Mouse (Mus musculus) CH12.LX (cell line): ENCODE measurements around the gene Cntn1. TPM values are rescaled to one million over a fixed set of nuclear protein-coding genes. Genes with fewer than 3 reads are reported as not detected.
"Not testable (repeated sequence)": the region's sequence is repeated elsewhere in the genome, so short reads cannot be mapped to it uniquely, and the experiment has no call there.

Experiments used
- DNase-seq: peaks from one replicate; pipeline ENCODE4 v3.0.0-alpha.2; 2013; ENCODE audit errors: extremely low read depth
- H3K27ac ChIP-seq: 2 replicates; pipeline ENCODE4 v1.5.1; 2012; ENCODE audit warnings: low read depth, mild to moderate bottlenecking, control low read depth, moderate library complexity; ENCODE audit not compliant: insufficient read depth
- H3K27me3 ChIP-seq: replicated peaks from 2 replicates; pipeline ENCODE3; 2012; ENCODE audit warnings: inconsistent platforms
- H3K36me3 ChIP-seq, 2 experiments: replicated peaks in 1 of 2; 2 replicates each; pipeline versions ENCODE3 to v1.6.1; 2012; ENCODE audit warnings: inconsistent platforms in 1 of 2, low read length in 1 of 2, mild to moderate bottlenecking in 1 of 2, mixed read lengths in 1 of 2, moderate library complexity in 1 of 2; ENCODE audit not compliant: control insufficient read depth in 1 of 2, insufficient read depth in 1 of 2
- H3K4me1 ChIP-seq, 2 experiments: 2 replicates each; pipeline ENCODE4 v1.6.1; 2012; ENCODE audit warnings: inconsistent platforms in 1 of 2, moderate library complexity in 1 of 2; ENCODE audit not compliant: insufficient read depth in 2 of 2, control insufficient read depth in 1 of 2
- H3K4me2 ChIP-seq: 2 replicates; pipeline ENCODE4 v1.6.1; 2012; ENCODE audit warnings: low read depth, mild to moderate bottlenecking, control low read depth; ENCODE audit not compliant: poor library complexity, insufficient read depth, severe bottlenecking
- H3K4me3 ChIP-seq, 3 experiments: fragments of 150-350 bp in 1 of 3; sonication (generic) in 1 of 3; replicated peaks in 1 of 3; 2 replicates each; pipeline versions ENCODE3 to v1.5.1; 2011 to 2012; ENCODE audit warnings: low read depth in 2 of 3, low read length in 2 of 3, mild to moderate bottlenecking in 2 of 3, moderate library complexity in 2 of 3, control low read depth in 1 of 3, improper control_type of control experiment in 1 of 3, inconsistent platforms in 1 of 3, mixed read lengths in 1 of 3; ENCODE audit not compliant: poor library complexity in 1 of 3
- H3K79me2 ChIP-seq: replicated peaks from 2 replicates; pipeline ENCODE4 v1.6.1; 2012; ENCODE audit warnings: mild to moderate bottlenecking, moderate library complexity; ENCODE audit not compliant: control insufficient read depth, poor library complexity, insufficient read depth, severe bottlenecking; ENCODE audit errors: extremely low read depth
- H3K9ac ChIP-seq: 2 replicates; pipeline ENCODE4 v1.6.1; 2012; ENCODE audit warnings: low read depth, mild to moderate bottlenecking, control low read depth, moderate library complexity; ENCODE audit not compliant: insufficient read depth
- H3K9me3 ChIP-seq: replicated peaks from 2 replicates; pipeline ENCODE3; 2012; ENCODE audit warnings: low read length, inconsistent platforms, mixed read lengths
- BHLHE40 ChIP-seq: IDR thresholded peaks from 2 replicates; pipeline ENCODE4 v1.6.1; 2011; ENCODE audit warnings: mild to moderate bottlenecking, low read depth, low read length, improper control_type of control experiment
- CTCF ChIP-seq, 2 experiments: IDR thresholded peaks in 1 of 2; conservative IDR thresholded peaks in 1 of 2; 2 replicates each; pipeline ENCODE4 v1.5.1; 2011 to 2012; ENCODE audit warnings: low read depth in 2 of 2, low read length in 2 of 2, improper control_type of control experiment in 1 of 2, inconsistent platforms in 1 of 2, mild to moderate bottlenecking in 1 of 2, moderate library complexity in 1 of 2
- E2F4 ChIP-seq: IDR thresholded peaks from 2 replicates; pipeline ENCODE4 v1.6.1; 2011; ENCODE audit warnings: low read depth, low read length, improper control_type of control experiment; ENCODE audit not compliant: insufficient replicate concordance
- ELF1 ChIP-seq: IDR thresholded peaks from 2 replicates; pipeline ENCODE4 v1.6.1; 2014; ENCODE audit warnings: low read depth, mild to moderate bottlenecking, inconsistent platforms, low read length, improper control_type of control experiment
- EP300 ChIP-seq: IDR thresholded peaks from 2 replicates; pipeline ENCODE4 v1.6.1; 2011; ENCODE audit warnings: low read length, improper control_type of control experiment
- ETS1 ChIP-seq: conservative IDR thresholded peaks from 2 replicates; pipeline ENCODE4 v1.6.1; 2012; ENCODE audit warnings: low read depth, mild to moderate bottlenecking, inconsistent platforms, low read length, improper control_type of control experiment, moderate library complexity
- GABPA ChIP-seq: IDR thresholded peaks from 2 replicates; pipeline ENCODE4 v1.6.1; 2012; ENCODE audit warnings: low read depth, low read length, improper control_type of control experiment, inconsistent platforms; ENCODE audit not compliant: insufficient replicate concordance
- HCFC1 ChIP-seq: IDR thresholded peaks from 2 replicates; pipeline ENCODE4 v1.6.1; 2012; ENCODE audit warnings: low read depth, mild to moderate bottlenecking, inconsistent platforms, low read length, improper control_type of control experiment
- IRF4 ChIP-seq: IDR thresholded peaks from 2 replicates; pipeline ENCODE4 v1.6.1; 2014; ENCODE audit warnings: low read depth, mild to moderate bottlenecking, inconsistent platforms, low read length, improper control_type of control experiment
- JUN ChIP-seq: IDR thresholded peaks from 2 replicates; pipeline ENCODE4 v1.6.1; 2011; ENCODE audit warnings: low read depth, mild to moderate bottlenecking, low read length, improper control_type of control experiment, moderate library complexity; ENCODE audit not compliant: insufficient read depth
- JUND ChIP-seq: conservative IDR thresholded peaks from 2 replicates; pipeline ENCODE4 v1.6.1; 2011; ENCODE audit warnings: low read depth, low read length, improper control_type of control experiment
- MAX ChIP-seq: IDR thresholded peaks from 2 replicates; pipeline ENCODE4 v1.6.1; 2011; ENCODE audit warnings: low read length, improper control_type of control experiment
- MAZ ChIP-seq: IDR thresholded peaks from 2 replicates; pipeline ENCODE4 v1.6.1; 2012; ENCODE audit warnings: low read depth, mild to moderate bottlenecking, inconsistent platforms, low read length, improper control_type of control experiment, moderate library complexity
- MXI1 ChIP-seq: IDR thresholded peaks from 2 replicates; pipeline ENCODE4 v1.6.1; 2011; ENCODE audit warnings: mild to moderate bottlenecking, low read depth, low read length, improper control_type of control experiment
- MYC ChIP-seq: IDR thresholded peaks from 2 replicates; pipeline ENCODE4 v1.6.1; 2011; ENCODE audit warnings: low read depth, mild to moderate bottlenecking, improper control_type of control experiment, low read length
- PAX5 ChIP-seq: IDR thresholded peaks from 2 replicates; pipeline ENCODE4 v1.6.1; 2012; ENCODE audit warnings: low read length, inconsistent platforms, mixed read lengths
- TBP ChIP-seq: conservative IDR thresholded peaks from 2 replicates; pipeline ENCODE4 v1.6.1; 2011; ENCODE audit warnings: low read depth, low read length, improper control_type of control experiment
- UBTF ChIP-seq: IDR thresholded peaks from 2 replicates; pipeline ENCODE4 v1.6.1; 2012; ENCODE audit warnings: low read depth, mild to moderate bottlenecking, inconsistent platforms, low read length, improper control_type of control experiment, moderate library complexity
- USF1 ChIP-seq: IDR thresholded peaks from 2 replicates; pipeline ENCODE4 v1.6.1; 2014; ENCODE audit warnings: low read depth, mild to moderate bottlenecking, inconsistent platforms, low read length, improper control_type of control experiment
- USF2 ChIP-seq: conservative IDR thresholded peaks from 2 replicates; pipeline ENCODE4 v1.6.1; 2011; ENCODE audit warnings: low read depth, low read length, improper control_type of control experiment
- ZNF384 ChIP-seq: IDR thresholded peaks from 2 replicates; pipeline ENCODE4 v1.6.1; 2012; ENCODE audit warnings: low read depth, low read length, improper control_type of control experiment, inconsistent platforms
- dilution Hi-C: fragments of 300-500 bp; cut with MboI; formaldehyde crosslinking; loops from 2 replicates; pipeline ENCODE4 v1.14.3; 2020; ENCODE audit warnings: low sequenced_read_pairs; ENCODE audit not compliant: extremely low pct_unique_long_range_greater_than_20kb, extremely low pct_ligation_motif_present
- in situ Hi-C: fragments of 300-500 bp; cut with MboI; formaldehyde crosslinking; loops from 3 replicates; pipeline ENCODE4 v1.14.3; 2019; ENCODE audit warnings: low sequenced_read_pairs, low pct_ligation_motif_present, low pct_unique_long_range_greater_than_20kb, mixed read lengths
- polyA plus RNA-seq: library from polyadenylated mRNA; unstranded; fragments of >175 nt; gene quantifications from 2 replicates; pipeline ENCODE4 v1.2.1, GENCODE M21; 2012; ENCODE audit warnings: low read depth; ENCODE audit not compliant: insufficient read length
- total RNA-seq, 2 experiments: library from RNA; depleted of rRNA; stranded (reverse); fragments of 300-350 nt in 1 of 2; fragments of >200 nt in 1 of 2; gene quantifications; 2 replicates each; pipeline ENCODE4 v1.2.3; 2012 to 2014

Cntn1 gene
- total and polyA plus RNA-seq, 3 experiments: 0.04 TPM; not detected in 2

DNA sequence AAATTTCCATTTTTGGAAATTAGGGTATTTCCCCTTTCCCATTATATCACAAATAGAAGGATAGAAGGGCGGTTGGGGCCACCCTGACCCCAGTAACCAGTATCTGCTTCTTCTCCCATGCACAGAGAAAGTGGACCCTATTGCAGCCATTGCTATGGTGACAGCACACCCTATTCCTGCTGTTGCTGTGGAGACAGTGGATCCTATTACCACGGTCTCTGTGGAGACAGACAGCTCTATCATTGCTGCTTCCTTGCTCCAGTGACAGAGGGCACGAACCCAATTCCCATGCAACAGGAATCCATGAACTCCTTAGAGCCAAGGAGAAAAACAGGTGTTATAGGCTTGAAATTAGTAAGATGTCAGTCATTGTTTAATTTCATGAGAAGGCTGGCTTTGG, 296.9 kb downstream of the Cntn1 start:
- in situ Hi-C loops: no loop called here
- dilution Hi-C loops: no loop called here
- TF ChIP-seq IRF4 (no peak), EP300 (no peak), MAZ (no peak), UBTF (no peak), CTCF (conservative IDR thresholded peaks at IDR 0.05 in 1 of 2, IDR thresholded peaks at IDR 0.05 in 1 of 2; ENCODE audit: low read depth in 2 of 2, low read length in 2 of 2) (no peak), USF2 (no peak), USF1 (no peak), PAX5 (no peak), JUN (no peak), HCFC1 (no peak), MYC (no peak), E2F4 (no peak), MXI1 (no peak)
- Histone ChIP-seq H3K27me3 (no peaks in the 10 kb centered on the region), H3K4me2 (no peak overlapping the region), H3K9ac (no peak overlapping the region), H3K79me2 (no peaks in the 10 kb centered on the region), H3K36me3 (no peaks in the 10 kb centered on the region), H3K27ac (no peak overlapping the region), H3K4me3 (no peak overlapping the region), H3K4me1 (no peaks in the 10 kb centered on the region), H3K9me3 (peaks cover 63% of the 10 kb centered on the region)
- DNase-seq: no peak

DNA sequence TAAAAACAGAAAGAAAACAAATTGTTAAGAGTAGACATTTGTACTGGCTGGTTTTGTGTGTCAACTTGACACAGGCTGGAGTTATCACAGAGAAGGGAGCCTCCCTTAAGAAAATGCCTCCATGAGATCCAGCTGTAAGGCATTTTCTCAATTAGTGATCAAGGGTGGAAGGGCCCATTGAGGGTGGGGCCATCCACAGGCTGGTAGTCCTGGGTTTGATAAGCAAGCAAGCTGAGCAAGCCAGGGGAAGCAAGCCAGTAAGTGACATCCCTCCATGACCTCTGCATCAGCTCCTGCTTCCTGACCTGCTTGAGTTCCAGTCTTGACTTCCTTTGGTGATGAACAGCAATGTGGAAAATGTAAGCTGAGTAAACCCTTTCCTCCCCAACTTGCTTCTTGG, 297.5 kb downstream of the Cntn1 start:
- H3K79me2 ChIP-seq, H3K27me3 ChIP-seq, H3K4me1 ChIP-seq, H3K4me2 ChIP-seq, H3K27ac ChIP-seq, H3K36me3 ChIP-seq, H3K9ac ChIP-seq, DNase-seq, H3K4me3 ChIP-seq, dilution Hi-C loops, in situ Hi-C loops: not testable (repeated sequence)
- H3K9me3 ChIP-seq: peaks cover 65% of the 10 kb centered on the region

DNA sequence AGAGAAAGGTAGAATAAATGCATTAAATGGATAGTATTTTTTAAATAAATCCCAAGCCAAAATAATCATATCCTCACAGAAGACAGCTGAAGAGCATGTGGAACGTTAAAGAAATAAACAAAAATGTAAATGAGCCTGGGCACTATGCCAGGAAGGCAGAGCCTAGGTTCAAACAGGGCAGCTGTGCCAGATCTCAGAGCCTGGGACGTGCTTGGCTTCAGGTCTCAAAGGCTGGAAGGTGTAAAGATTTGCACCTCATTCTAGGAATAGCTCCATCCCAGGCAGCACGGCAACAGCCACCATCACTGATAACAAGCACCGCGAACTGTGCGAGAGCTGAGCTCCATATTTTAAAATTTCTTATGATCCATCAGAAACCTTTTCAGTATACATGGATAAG, 313.2 kb downstream of the Cntn1 start:
- Histone ChIP-seq H3K79me2 (no peaks in the 10 kb centered on the region), H3K4me2 (no peak overlapping the region), H3K4me1 (no peaks in the 10 kb centered on the region), H3K36me3 (no peaks in the 10 kb centered on the region), H3K4me3 (no peak overlapping the region), H3K27ac (no peak overlapping the region), H3K27me3 (no peaks in the 10 kb centered on the region)
- dilution Hi-C loops (no loop called here), in situ Hi-C loops (no loop called here)
- DNase-seq: no peak
- TF ChIP-seq ETS1 (no peak), BHLHE40 (no peak), MAX (no peak), ELF1 (no peak), JUN (no peak), ZNF384 (no peak), TBP (no peak), E2F4 (no peak), GABPA (no peak), JUND (no peak)
- TF ChIP-seq, all 38 proteins: peak for 0
- Histone ChIP-seq H3K9me3 (peaks cover 39% of the 10 kb centered on the region), H3K9ac (no peak overlapping the region)
